In the genomic region with DNA sequence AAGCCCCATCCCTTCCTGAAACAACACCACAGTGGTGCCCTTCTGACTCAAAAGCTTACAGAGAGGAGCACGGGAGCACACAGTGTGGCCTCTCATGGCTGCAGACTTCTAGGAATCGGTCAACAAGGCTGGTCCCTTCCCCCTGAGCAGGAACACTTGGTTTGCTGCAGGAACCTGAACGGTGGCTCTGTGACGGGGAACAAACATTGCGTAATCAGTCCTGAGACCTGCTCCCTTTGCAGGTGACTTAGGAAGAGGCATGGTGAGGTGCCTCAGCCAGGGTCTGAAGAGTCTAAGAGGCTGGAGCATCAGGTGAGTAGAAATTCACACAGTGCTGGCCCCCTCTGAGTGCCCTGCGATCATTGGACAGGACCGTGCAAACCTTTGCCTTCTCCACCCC, we compare ENCODE assay signal across 35 mouse cellular contexts. TPM values are rescaled to one million over a fixed set of nuclear protein-coding genes. Genes with fewer than 3 reads are reported as not detected.
DNase-seq lines count a peak whose midpoint lies in the region; ATAC-seq and TF ChIP-seq lines count a peak whose summit lies in the region.
"Had no signal": no experiment of that assay in that cellular context is flagged by ENCODE, and none has a peak within 500 bp of the region (broad histone marks: within the 10 kb centered on the region; RNA-seq: fewer than 3 reads in every experiment).

No protein-coding gene starts in this region.

- H3K4me3 ChIP-seq in lung, embryonic 14.5 days (ENCODE audit: low read depth, low read length), result no peak overlapping the region
- H3K4me3 ChIP-seq in lung, adult 2 months (replicated peaks; ENCODE audit: extremely low read depth, low read depth, low read length), result no peak overlapping the region
- H3K4me3 ChIP-seq: embryonic facial prominence, embryonic 12.5 days; gastrocnemius, adult 2 months; heart, embryonic 12.5 days; midbrain, embryonic 13.5 days had no signal

- H3K27ac ChIP-seq in lung, embryonic 14.5 days (ENCODE audit: low read depth), result no peak overlapping the region
- H3K27ac ChIP-seq: embryonic facial prominence, embryonic 12.5 days; gastrocnemius, adult 2 months; hindbrain, embryonic 14.5 days; kidney, postnatal 0 days; liver, embryonic 14.5 days; macrophage; midbrain, embryonic 13.5 days had no signal

- TF ChIP-seq POLR2A in lung, adult 2 months (IDR thresholded peaks at IDR 0.05; ENCODE audit: borderline replicate concordance, extremely low read depth, low read depth, low read length), result no peak

- H3K4me2 ChIP-seq in lung, embryonic 14.5 days, result no peak overlapping the region
- H3K4me2 ChIP-seq: embryonic facial prominence, embryonic 12.5 days; heart, embryonic 12.5 days; hindbrain, embryonic 14.5 days; midbrain, embryonic 13.5 days had no signal

- ATAC-seq in lung, embryonic 14.5 days (ENCODE audit: insufficient read depth), result 0 out of 2 replicates have a peak, but pooled peaks have one; percentile 44
- ATAC-seq in activated CD4-positive, CD25-positive, alpha-beta regulatory T cell, adult 4 months, result no peak
- ATAC-seq: forebrain, embryonic 14.5 days; midbrain, embryonic 13.5 days had no signal

- no peak overlapping the region for H3K9ac ChIP-seq in lung, embryonic 14.5 days
- H3K9ac ChIP-seq: embryonic facial prominence, embryonic 12.5 days; heart, embryonic 12.5 days; hindbrain, embryonic 14.5 days; liver, embryonic 14.5 days; midbrain, embryonic 13.5 days had no signal

- no peak for TF ChIP-seq CTCF in lung, embryonic 14.5 days (IDR thresholded peaks at IDR 0.05; ENCODE audit: low read depth)
- TF ChIP-seq CTCF in lung, adult 2 months (IDR thresholded peaks at IDR 0.05; ENCODE audit: insufficient read depth, low read length), result no peak

- no peaks in the 10 kb centered on the region for H3K36me3 ChIP-seq in lung, embryonic 14.5 days (ENCODE audit: insufficient read depth)
- H3K36me3 ChIP-seq: embryonic facial prominence, embryonic 12.5 days; G1E; heart, embryonic 12.5 days; midbrain, embryonic 13.5 days had no signal

- WGBS in lung, embryonic 14.5 days, result 59% methylated on average over 7 of the region's 7 CpGs
- 59% methylated on average over 7 of the region's 7 CpGs for WGBS in lung, adult 2 months

- peaks cover 5% of the 10 kb centered on the region; the same call in 1 of the 2 replicates for H3K27me3 ChIP-seq in lung, embryonic 14.5 days (ENCODE audit: insufficient read depth, low read length)
- H3K27me3 ChIP-seq: embryonic facial prominence, embryonic 12.5 days had no signal

- no peaks in the 10 kb centered on the region for H3K9me3 ChIP-seq in lung, embryonic 14.5 days (ENCODE audit: low read depth, low read length)
- H3K9me3 ChIP-seq: embryonic facial prominence, embryonic 12.5 days; heart, embryonic 12.5 days; midbrain, embryonic 13.5 days had no signal

- DNase-seq in lung, embryonic 14.5 days, result peak; percentile 54
- DNase-seq in lung, adult 2 months, result no peak
- DNase-seq in urinary bladder, postnatal 36 days (ENCODE audit: low spot score in 2 of 2), result peak; percentile 48 to 60
- no peak for DNase-seq in urinary bladder, postnatal 25 days (ENCODE audit: low spot score)
- DNase-seq in lung, postnatal 14 days, result peak; percentile 15
- DNase-seq in natural killer cell, adult 2 months (ENCODE audit: low spot score in 2 of 2), result no peak
- DNase-seq: adrenal gland, postnatal 14 days; embryo, embryonic 11 days; gastrocnemius, adult 2 months; gastrocnemius, postnatal 36 days; heart, adult 18-20 months; heart, postnatal 10 days; kidney, adult 8-10 months; kidney, postnatal 4 days; layer of hippocampus, postnatal 36 days; left cerebral cortex, postnatal 4 days; retina, postnatal 1 day; right cerebral cortex, postnatal 14 days; thymus, adult 2 months; thymus, postnatal 36 days had no signal

- 0 out of 2 replicates have a peak, but pooled peaks cover 2% of the 10 kb centered on the region for H3K4me1 ChIP-seq in lung, embryonic 14.5 days (ENCODE audit: insufficient read depth)
- H3K4me1 ChIP-seq in lung, adult 2 months (ENCODE audit: control insufficient read depth, insufficient read depth, low read length), result no peaks in the 10 kb centered on the region
- H3K4me1 ChIP-seq: heart, embryonic 12.5 days had no signal

RNA-seq across cellular contexts. Expression of gene Gm3045, which starts 0.5 kb away (rescaled TPM):
- polyA plus RNA-seq in lung, embryonic 14.5 days (2014; fragmentation: Nextera tagmentation; extraction: Ambion mirVana), result not detected in 2 replicates
- polyA plus RNA-seq in lung, adult 2 months (2012; rRNA removed), result 0.06 TPM in 1 of 2 replicates, not detected in the other
- polyA plus RNA-seq in activated CD4-positive, CD25-positive, alpha-beta regulatory T cell, adult 4 months (2017; shearing (Covaris generic)), result not detected
- polyA plus RNA-seq: embryonic facial prominence, embryonic 12.5 days; forebrain, embryonic 14.5 days; frontal cortex, adult 2 months; G1E; heart, embryonic 12.5 days; hindbrain, embryonic 14.5 days; kidney, postnatal 0 days; liver, embryonic 14.5 days; macrophage; midbrain, embryonic 13.5 days; neural tube, embryonic 14.5 days; small intestine, adult 2 months; stomach, embryonic 14.5 days; thymus, adult 2 months had no signal

RNA-seq across cellular contexts. Expression of gene Slc25a48, which starts 12.2 kb away (rescaled TPM):
- polyA plus RNA-seq in lung, embryonic 14.5 days (2014; fragmentation: Nextera tagmentation; extraction: Ambion mirVana), result 0.19 and 0.22 TPM in 2 replicates
- polyA plus RNA-seq in lung, adult 2 months (2012; rRNA removed), result 0.24 and 0.51 TPM in 2 replicates
- polyA plus RNA-seq in activated CD4-positive, CD25-positive, alpha-beta regulatory T cell, adult 4 months (2017; shearing (Covaris generic)), result not detected
- polyA plus RNA-seq: G1E; heart, embryonic 12.5 days; hindbrain, embryonic 14.5 days; macrophage; midbrain, embryonic 13.5 days; neural tube, embryonic 14.5 days had no signal

RNA-seq across cellular contexts. Expression of gene Il9, which starts 56.1 kb away (rescaled TPM):
- polyA plus RNA-seq in lung, embryonic 14.5 days (2014; fragmentation: Nextera tagmentation; extraction: Ambion mirVana), result not detected in 2 replicates
- not detected in 2 replicates for polyA plus RNA-seq in lung, adult 2 months (2012; rRNA removed)
- polyA plus RNA-seq in activated CD4-positive, CD25-positive, alpha-beta regulatory T cell, adult 4 months (2017; shearing (Covaris generic)), result not detected
- polyA plus RNA-seq: embryonic facial prominence, embryonic 12.5 days; forebrain, embryonic 14.5 days; frontal cortex, adult 2 months; G1E; heart, embryonic 12.5 days; hindbrain, embryonic 14.5 days; kidney, postnatal 0 days; limb, embryonic 14.5 days; liver, embryonic 14.5 days; macrophage; midbrain, embryonic 13.5 days; neural tube, embryonic 14.5 days; small intestine, adult 2 months; stomach, embryonic 14.5 days had no signal

Comparison
In these comparisons a context has a peak if more than half of its experiments do, and no peak if none do; other contexts are left out.
1. DNase-seq: peak in lung, embryonic 14.5 days (single experiment), urinary bladder, postnatal 36 days (2 of 2) and lung, postnatal 14 days (single experiment); none in lung, adult 2 months (single experiment), urinary bladder, postnatal 25 days (single experiment) and natural killer cell, adult 2 months (0 of 2).